Mouse (Mus musculus): ENCODE data around the gene Pqlc3. TPM values are rescaled to one million over a fixed set of nuclear protein-coding genes. Genes with fewer than 3 reads are reported as not detected.
"Not testable (repeated sequence)": the region's sequence is repeated elsewhere in the genome, so short reads cannot be mapped to it uniquely, and the experiment has no call there.

The Pqlc3 gene
- polyA plus RNA-seq, 1 experiment from 2014 or later = 1.5 TPM

DNA sequence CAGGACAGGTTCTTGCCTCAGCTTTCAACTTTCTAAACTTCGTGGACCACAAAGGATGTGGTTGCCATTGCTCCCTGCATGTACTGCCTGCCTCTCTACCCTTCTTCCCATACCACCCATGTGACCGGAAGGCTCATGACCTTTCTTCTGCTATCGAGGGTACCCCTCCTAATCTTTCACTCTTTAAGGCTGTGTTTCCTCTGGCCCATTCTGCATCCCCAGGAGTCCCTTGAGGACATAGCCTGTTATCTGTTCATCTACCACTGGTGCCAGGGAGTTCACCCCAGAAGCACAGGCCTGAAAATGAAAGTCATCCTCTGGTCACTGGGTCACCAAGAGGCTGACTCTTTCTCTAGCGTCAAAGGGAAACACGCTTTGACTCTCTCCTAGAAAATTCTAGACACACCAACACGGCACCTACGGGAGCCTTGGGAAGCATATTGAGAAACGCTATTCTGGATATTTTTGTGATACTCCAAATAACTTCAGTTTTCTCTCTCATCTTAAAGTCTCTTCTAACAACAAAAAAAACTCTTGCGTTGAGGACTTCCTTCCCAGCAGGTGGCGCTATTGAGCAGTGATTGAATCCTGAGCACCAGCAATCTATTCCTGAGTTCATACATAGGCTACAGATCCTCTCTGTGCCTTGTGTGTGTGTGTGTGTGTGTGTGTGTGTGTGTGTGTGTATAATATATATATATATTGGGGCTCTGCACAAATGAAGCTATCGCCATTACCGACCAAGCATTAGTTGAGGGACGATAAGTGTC is 32.7 kb upstream of the Pqlc3 start:
- ATAC-seq (replicated peaks) = peak; percentile 71; the same call in 1 of the 2 replicates
- Histone ChIP-seq H3K9me3 (no peaks in the 10 kb centered on the region), H3K27me3 (no peaks in the 10 kb centered on the region), H3K9ac (replicated peaks) (no peak overlapping the region), H3K4me3 (no peak overlapping the region), H3K4me1 (peaks cover 19% of the 10 kb centered on the region), H3K36me3 (no peaks in the 10 kb centered on the region), H3K27ac (replicated peaks) (no peak overlapping the region), H3K4me2 (replicated peaks) (no peak overlapping the region)
- 40% methylated on average over 13 of the region's 13 CpGs for WGBS

DNA sequence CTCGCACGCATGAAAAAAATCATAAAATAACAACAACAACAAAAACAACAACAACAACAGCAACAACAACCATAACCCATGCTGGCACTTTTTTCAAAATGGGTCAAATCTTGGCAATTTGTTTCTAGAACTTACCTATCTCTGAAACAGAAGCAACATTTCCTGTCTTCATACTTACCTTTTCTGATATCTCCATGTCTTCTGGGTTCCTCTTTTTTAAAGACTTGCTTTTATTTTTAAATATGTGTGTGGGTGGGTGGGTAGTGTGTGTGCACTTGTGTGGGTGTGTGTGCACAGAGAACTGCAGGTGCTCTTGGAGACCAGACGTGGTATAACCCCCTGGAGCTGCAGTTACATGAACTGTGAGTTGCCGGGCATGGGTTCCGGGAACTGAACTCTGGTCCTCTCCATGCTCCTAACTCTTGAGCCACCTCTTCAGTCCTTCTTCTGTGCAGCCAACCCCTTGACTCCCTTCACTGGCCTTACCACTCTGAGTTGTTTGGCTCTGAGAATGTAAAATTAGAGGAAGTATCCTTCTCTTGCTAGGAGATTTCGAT is 24.4 kb upstream of the Pqlc3 start:
- Histone ChIP-seq H3K4me3 (no peak overlapping the region), H3K27me3 (no peaks in the 10 kb centered on the region), H3K36me3 (no peaks in the 10 kb centered on the region), H3K4me2 (replicated peaks) (no peak overlapping the region), H3K9ac (replicated peaks) (no peak overlapping the region), H3K4me1 (no peaks in the 10 kb centered on the region), H3K27ac (replicated peaks) (no peak overlapping the region), H3K9me3 (no peaks in the 10 kb centered on the region)
- no peak for ATAC-seq (replicated peaks)
- WGBS = 96% methylated on average over 6 of the region's 6 CpGs

DNA sequence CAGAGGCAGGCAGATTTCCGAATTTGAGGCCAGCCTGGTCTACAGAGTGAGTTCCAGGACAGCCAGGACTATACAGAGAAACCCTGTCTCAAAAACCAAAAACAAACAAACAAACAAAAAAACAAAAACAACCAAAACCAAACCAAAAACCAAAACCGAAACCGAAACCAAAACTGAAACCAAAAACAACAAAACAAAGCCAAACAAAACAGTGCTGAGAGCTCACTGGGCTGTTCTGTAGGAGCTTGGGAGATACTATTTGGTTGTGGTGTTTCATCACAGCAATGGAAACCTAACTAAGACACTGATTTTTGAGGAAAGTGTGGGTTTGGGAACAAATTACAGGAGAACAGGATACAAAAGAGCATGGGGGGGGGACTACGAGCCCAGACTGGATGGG is 21.9 kb upstream of the Pqlc3 start:
- H3K27ac ChIP-seq (replicated peaks) = no peak overlapping the region
- 85% methylated on average over 4 of the region's 4 CpGs for WGBS
- no peaks in the 10 kb centered on the region for H3K36me3 ChIP-seq
- H3K9ac ChIP-seq (replicated peaks) = no peak overlapping the region
- no peak overlapping the region for H3K4me3 ChIP-seq
- H3K9me3 ChIP-seq = no peaks in the 10 kb centered on the region
- H3K4me1 ChIP-seq = no peaks in the 10 kb centered on the region
- H3K27me3 ChIP-seq = no peaks in the 10 kb centered on the region
- ATAC-seq (replicated peaks) = no peak
- no peak overlapping the region for H3K4me2 ChIP-seq (replicated peaks)

DNA sequence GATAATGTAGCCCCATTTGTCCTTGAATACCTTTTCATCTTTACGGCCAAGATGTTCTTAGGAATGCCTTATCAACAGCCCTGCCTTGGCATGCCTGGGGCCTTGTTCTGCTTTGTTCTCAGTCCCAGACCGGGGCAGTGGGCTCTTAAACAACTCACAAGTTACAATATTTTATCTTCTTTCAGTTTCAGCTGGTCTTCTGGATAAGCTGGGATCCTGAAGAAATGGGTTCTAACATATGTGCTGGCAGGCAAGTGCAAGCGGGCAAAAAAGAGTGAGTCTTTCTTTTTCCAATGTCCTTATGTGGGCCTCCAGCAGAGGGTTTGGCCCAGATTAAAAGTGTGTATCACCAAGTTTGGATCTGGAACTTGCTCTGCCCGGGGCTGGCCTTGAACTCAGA is 20.9 kb upstream of the Pqlc3 start:
- H3K36me3 ChIP-seq; ATAC-seq (replicated peaks); H3K9ac ChIP-seq (replicated peaks); H3K4me1 ChIP-seq; H3K4me3 ChIP-seq; H3K9me3 ChIP-seq; H3K4me2 ChIP-seq (replicated peaks); H3K27me3 ChIP-seq; H3K27ac ChIP-seq (replicated peaks): not testable (repeated sequence)
- WGBS = 88% methylated on average over 4 of the region's 4 CpGs

DNA sequence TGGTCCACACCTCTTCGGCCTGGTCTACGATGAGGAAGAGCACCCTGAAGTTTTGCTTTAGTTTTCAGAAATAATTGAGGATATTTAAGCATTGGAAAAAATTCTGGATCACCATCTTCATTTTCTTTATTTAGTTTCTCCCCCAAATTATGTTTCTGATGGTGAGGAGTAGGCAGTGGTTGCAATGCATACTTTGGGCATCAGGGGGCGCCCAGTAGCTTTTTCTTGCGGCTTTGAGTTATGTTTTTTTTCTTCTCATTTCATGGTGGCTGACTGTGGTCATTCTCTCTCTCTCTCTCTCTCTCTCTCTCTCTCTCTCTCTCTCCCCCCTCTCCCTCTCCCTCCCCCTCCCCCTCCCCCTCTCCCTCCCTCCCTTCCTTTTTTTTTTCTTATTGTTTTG is 18.3 kb upstream of the Pqlc3 start:
- Histone ChIP-seq H3K9ac (replicated peaks) (no peak overlapping the region), H3K4me1 (no peaks in the 10 kb centered on the region), H3K4me3 (no peak overlapping the region), H3K27me3 (no peaks in the 10 kb centered on the region), H3K9me3 (no peaks in the 10 kb centered on the region), H3K27ac (replicated peaks) (no peak overlapping the region), H3K4me2 (replicated peaks) (no peak overlapping the region), H3K36me3 (no peaks in the 10 kb centered on the region)
- WGBS = 31% methylated on average over 4 of the region's 4 CpGs
- ATAC-seq (replicated peaks) = no peak

DNA sequence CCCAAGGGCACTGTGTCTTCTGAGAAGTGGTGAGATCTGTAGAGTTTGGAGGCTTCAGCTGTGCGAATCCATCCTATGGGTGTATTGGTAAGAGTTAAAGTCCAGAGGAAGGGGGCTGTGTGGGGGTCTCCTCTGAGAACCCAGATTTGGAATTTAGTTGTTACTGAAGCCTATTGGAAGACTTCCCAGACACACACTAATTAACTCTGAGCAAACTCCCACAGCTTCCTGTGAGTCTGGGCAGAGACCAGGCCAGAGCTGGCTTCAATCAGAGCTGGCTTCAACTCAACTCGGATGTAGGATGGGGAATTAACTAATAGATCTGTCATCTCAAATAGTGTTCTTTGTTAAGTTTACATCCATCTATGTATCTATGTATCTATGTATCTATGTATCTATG is 15.5 kb upstream of the Pqlc3 start:
- Histone ChIP-seq H3K27me3 (no peaks in the 10 kb centered on the region), H3K9ac (replicated peaks) (no peak overlapping the region), H3K4me3 (no peak overlapping the region), H3K27ac (replicated peaks) (no peak overlapping the region), H3K9me3 (no peaks in the 10 kb centered on the region), H3K4me1 (peaks cover 6% of the 10 kb centered on the region; the same call in 1 of the 2 replicates), H3K4me2 (replicated peaks) (no peak overlapping the region), H3K36me3 (no peaks in the 10 kb centered on the region)
- ATAC-seq (replicated peaks) = no peak
- WGBS = 74% methylated on average over 2 of the region's 2 CpGs

DNA sequence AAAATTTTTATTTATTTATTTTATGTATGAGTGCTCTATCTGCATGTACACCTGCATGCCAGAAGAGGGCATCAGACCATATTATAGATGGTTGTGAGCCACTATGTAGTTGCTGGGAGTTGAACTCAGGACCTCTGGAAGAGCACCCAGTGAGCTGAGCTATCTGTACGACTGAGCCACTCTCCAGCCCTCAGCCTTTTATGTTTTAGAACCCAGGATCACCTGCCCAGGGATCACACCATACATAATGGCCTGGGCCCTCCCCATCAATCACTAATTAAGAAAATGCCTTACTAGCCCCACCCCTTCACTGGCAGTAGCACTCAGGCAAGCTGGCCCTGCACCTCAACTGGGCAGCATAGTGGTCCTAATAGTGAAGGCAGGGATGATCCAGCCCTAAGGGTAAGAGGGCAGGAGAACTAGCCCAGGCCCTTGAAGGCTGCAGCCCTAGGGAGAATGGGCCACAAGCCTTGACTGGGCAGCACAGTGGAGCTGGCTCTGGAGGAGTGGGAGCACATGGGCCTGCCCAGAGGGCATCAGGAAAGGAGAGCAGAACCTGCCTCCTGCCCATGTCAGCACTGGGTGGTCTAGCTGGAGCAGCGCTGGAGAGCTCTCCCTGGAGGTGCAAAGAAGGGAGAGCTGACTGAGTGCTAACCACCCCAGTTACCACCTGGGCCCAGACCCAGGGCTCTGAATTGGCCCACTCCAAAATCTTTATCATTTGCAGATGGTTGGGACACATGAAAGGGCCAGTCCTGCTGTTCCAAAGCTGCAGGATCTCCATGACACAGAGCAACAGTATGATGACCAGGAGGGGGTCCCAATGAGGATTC is 12.1 kb upstream of the Pqlc3 start:
- 0 out of 2 replicates have a peak, but pooled peaks have one; percentile 23 for ATAC-seq (replicated peaks)
- H3K9me3 ChIP-seq = no peaks in the 10 kb centered on the region
- no peak overlapping the region for H3K4me2 ChIP-seq (replicated peaks)
- H3K36me3 ChIP-seq = no peaks in the 10 kb centered on the region
- peaks cover 6% of the 10 kb centered on the region; the same call in 1 of the 2 replicates for H3K4me1 ChIP-seq
- H3K9ac ChIP-seq (replicated peaks) = no peak overlapping the region
- no peaks in the 10 kb centered on the region for H3K27me3 ChIP-seq
- no peak overlapping the region for H3K27ac ChIP-seq (replicated peaks)
- WGBS = 72% methylated on average over 2 of the region's 2 CpGs
- H3K4me3 ChIP-seq = no peak overlapping the region

DNA sequence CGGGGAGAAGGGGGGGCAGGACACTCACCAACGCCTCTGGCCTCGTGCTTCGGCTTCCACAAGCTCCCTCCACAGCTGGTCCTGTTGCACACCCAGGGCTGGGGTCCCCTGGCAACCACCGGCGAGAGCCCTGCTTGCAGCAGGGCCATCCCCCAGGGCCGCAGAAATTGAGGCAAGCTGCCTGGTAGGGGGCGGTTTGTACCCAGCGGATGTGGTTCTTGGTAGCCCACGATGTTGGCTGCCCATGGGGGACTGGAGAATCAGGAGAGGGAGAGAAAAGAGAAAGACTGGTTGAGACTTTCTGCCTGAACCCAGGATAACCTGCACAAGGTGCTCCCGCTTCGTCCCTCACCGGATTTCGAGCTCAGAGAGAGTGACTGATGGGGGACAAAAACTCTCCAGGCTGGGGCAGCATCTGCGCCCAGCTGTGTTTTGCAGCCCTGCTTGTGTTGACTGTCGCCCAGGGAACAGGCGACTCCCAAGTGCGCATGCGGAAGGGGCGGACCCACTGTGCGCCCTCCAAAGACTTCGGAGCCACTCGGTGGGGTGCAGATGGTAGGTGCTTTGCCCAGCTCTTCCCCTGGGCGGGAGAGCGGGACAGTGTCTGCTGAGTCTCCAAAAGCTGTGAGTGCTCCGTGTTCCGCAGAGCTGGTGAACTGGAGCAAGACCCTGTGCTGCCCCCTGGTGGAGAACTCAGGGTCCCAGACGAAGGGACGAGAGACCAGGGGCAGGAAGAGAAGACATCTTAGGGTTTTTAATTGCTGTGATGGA is 11.1 kb upstream of the Pqlc3 start, which contains the start of gene 2410004P03Rik:
TSS of gene 2410004P03Rik (minus strand) at position 628 of the 771 bp plus-strand sequence.
- peak within 1 kb of the TSS; percentile 38 for H3K4me3 ChIP-seq
- H3K9ac ChIP-seq (replicated peaks) = 0 out of 2 replicates have a peak within 1 kb of the TSS, but pooled peaks have one; percentile 30
- no peaks in the 10 kb centered on the region for H3K36me3 ChIP-seq
- H3K4me1 ChIP-seq = peaks cover 6% of the 10 kb centered on the region; the same call in 1 of the 2 replicates
- peak within 1 kb of the TSS; percentile 47 for H3K4me2 ChIP-seq (replicated peaks)
- H3K27me3 ChIP-seq = no peaks in the 10 kb centered on the region
- WGBS = 6% methylated on average over 29 of the region's 29 CpGs
- H3K9me3 ChIP-seq = no peaks in the 10 kb centered on the region
- H3K27ac ChIP-seq (replicated peaks) = no peak within 1 kb of the TSS
- ATAC-seq (replicated peaks) = peak; percentile 71

DNA sequence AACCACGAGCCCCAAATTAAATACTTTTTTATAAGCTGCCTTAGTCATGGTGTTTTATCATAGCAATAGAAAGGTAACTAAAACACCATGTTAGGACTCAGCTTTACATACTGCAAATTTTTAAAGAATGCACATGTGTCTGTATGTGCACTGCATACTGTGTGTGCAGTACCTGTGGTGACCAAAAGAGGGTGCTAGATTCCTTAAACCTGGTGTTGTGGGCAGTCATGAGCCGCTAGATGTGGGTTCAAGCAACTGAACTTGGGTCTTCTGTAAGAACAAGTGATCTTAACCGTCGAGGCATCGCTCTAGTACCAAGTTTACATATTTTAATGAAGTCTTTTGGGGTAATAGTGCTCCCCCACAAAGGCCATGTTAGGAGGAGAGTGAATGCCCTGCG is 9.3 kb upstream of the Pqlc3 start:
- no peaks in the 10 kb centered on the region for H3K9me3 ChIP-seq
- ATAC-seq (replicated peaks) = no peak
- no peaks in the 10 kb centered on the region for H3K27me3 ChIP-seq
- no peak overlapping the region for H3K27ac ChIP-seq (replicated peaks)
- H3K9ac ChIP-seq (replicated peaks) = no peak overlapping the region
- H3K36me3 ChIP-seq = no peaks in the 10 kb centered on the region
- 98% methylated on average over 6 of the region's 6 CpGs for whole genome bisulfite sequencing
- H3K4me3 ChIP-seq = no peak overlapping the region
- peaks cover 6% of the 10 kb centered on the region; the same call in 1 of the 2 replicates for H3K4me1 ChIP-seq
- no peak overlapping the region for H3K4me2 ChIP-seq (replicated peaks)

DNA sequence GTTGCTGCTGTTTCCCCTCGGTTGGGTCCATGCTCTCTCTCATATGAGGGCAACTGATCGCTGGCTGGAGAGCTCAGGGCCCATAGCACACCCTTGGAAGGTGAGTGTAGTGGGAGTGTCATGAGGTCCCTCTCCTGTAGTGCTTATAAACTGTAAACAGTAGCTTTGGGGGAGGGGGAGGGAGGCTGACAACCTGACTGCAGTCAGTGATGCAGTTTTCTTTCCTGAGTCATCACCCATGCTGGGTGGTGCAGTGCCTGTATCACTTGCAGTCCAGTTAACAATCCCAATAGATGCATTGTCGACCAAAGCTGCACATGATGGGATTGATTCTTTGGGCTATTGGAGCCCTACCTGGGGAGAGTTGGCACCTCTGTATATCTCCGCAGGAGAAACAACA is 1.0 kb upstream of the Pqlc3 start:
- WGBS = 47% methylated on average over 4 of the region's 4 CpGs
- H3K9me3 ChIP-seq = no peaks in the 10 kb centered on the region
- peaks cover 14% of the 10 kb centered on the region for H3K4me1 ChIP-seq
- peaks cover 36% of the 10 kb centered on the region for H3K27me3 ChIP-seq
- no peak overlapping the region for H3K27ac ChIP-seq (replicated peaks)
- H3K4me3 ChIP-seq = no peak overlapping the region
- ATAC-seq (replicated peaks) = no peak
- H3K36me3 ChIP-seq = no peaks in the 10 kb centered on the region
- no peak overlapping the region for H3K9ac ChIP-seq (replicated peaks)
- no peak overlapping the region for H3K4me2 ChIP-seq (replicated peaks)

DNA sequence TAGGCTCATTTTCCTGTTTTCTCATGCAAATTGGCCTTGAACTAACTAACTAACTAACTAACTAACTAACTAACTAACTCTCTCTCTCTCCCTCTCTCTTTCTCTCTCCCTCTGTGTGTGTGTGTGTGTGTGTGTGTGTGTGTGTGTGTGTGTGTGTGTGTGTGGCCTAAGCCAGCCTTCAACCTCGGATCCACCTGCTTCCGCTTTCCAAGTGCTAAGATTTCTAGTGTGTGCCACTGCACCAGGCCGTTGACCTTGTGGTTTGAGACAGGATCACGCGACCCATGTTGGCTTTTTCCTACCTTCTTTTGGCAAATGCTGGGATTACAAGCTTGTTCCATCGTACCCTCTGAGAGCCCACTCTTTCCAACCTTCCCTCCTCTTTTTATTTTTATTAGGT is 420 bp upstream of the Pqlc3 start:
- 49% methylated on average over 6 of the region's 6 CpGs for WGBS
- Histone ChIP-seq H3K4me2 (replicated peaks) (no peak overlapping the region), H3K36me3 (no peaks in the 10 kb centered on the region), H3K9ac (replicated peaks) (no peak overlapping the region), H3K4me3 (no peak overlapping the region), H3K4me1 (peaks cover 14% of the 10 kb centered on the region), H3K27ac (replicated peaks) (no peak overlapping the region), H3K27me3 (peaks cover 36% of the 10 kb centered on the region), H3K9me3 (no peaks in the 10 kb centered on the region)
- no peak for ATAC-seq (replicated peaks)
